Mouse (Mus musculus) forebrain, embryonic 11.5 days (tissue): ENCODE data around the gene Kif18b. TPM values are rescaled to one million over a fixed set of nuclear protein-coding genes. Genes with fewer than 3 reads are reported as not detected.

Source experiments
- ATAC-seq: fragments of 200-750 bp; cut with Nextera tagmentation; replicated peaks from 2 replicates; pipeline ENCODE4 v1.8.0; 2017; ENCODE audit warnings: moderate TSS enrichment; ENCODE audit not compliant: low FRiP score
- DNase-seq: peaks from one replicate; pipeline ENCODE4 v3.0.0-alpha.2; 2017; ENCODE audit warnings: low spot score
- H3K27ac ChIP-seq: fragments of 300-500 bp; sonication (generic); 2 replicates; pipeline ENCODE4 v1.5.1; 2014; ENCODE audit warnings: low read depth, low read length
- H3K27me3 ChIP-seq: fragments of 300-500 bp; sonication (generic); 2 replicates; pipeline ENCODE4 v1.6.1; 2014; ENCODE audit warnings: mild to moderate bottlenecking, low read length, mixed read lengths; ENCODE audit not compliant: control insufficient read depth, insufficient read depth
- H3K36me3 ChIP-seq: fragments of 300-500 bp; sonication (generic); 2 replicates; pipeline ENCODE4 v1.6.1; 2014; ENCODE audit warnings: mild to moderate bottlenecking, low read length, moderate library complexity, mixed read lengths; ENCODE audit not compliant: control insufficient read depth, insufficient read depth
- H3K4me1 ChIP-seq: fragments of 300-500 bp; sonication (generic); replicated peaks from 2 replicates; pipeline ENCODE4 v1.6.1; 2014; ENCODE audit warnings: low read length, mixed read lengths; ENCODE audit not compliant: control insufficient read depth, insufficient read depth
- H3K4me2 ChIP-seq: fragments of 300-500 bp; sonication (generic); 2 replicates; pipeline ENCODE4 v1.6.1; 2014; ENCODE audit warnings: low read depth, mild to moderate bottlenecking, low read length, moderate library complexity, mixed read lengths; ENCODE audit not compliant: severe bottlenecking
- H3K4me3 ChIP-seq: fragments of 300-500 bp; sonication (generic); 2 replicates; pipeline ENCODE4 v1.5.1; 2014; ENCODE audit warnings: low read depth, low read length
- H3K9ac ChIP-seq: fragments of 300-500 bp; sonication (generic); 2 replicates; pipeline ENCODE4 v1.6.1; 2014; ENCODE audit warnings: low read length
- H3K9me3 ChIP-seq: fragments of 300-500 bp; sonication (generic); 2 replicates; pipeline ENCODE4 v1.6.1; 2016; ENCODE audit warnings: low read length, mixed read lengths; ENCODE audit not compliant: control insufficient read depth
- WGBS: fragments of 180-500 bp; shearing (Covaris S2); extraction: QIAGEN DNeasy Blood & Tissue Kit; methylation state at CpG from one replicate; pipeline ENCODE4 v1.1.7; 2014; 5-methylcytosine and 5-hydroxymethylcytosine counted together
- polyA plus RNA-seq: library from polyadenylated mRNA; unstranded; fragments of >200 nt; fragmentation: Nextera tagmentation; extraction: Ambion mirVana; gene quantifications from 2 replicates; pipeline ENCODE4 v1.2.1, GENCODE M21; 2014

Kif18b gene
- polyA plus RNA-seq, 1 experiment from 2014 or later = 13.3 TPM

DNA sequence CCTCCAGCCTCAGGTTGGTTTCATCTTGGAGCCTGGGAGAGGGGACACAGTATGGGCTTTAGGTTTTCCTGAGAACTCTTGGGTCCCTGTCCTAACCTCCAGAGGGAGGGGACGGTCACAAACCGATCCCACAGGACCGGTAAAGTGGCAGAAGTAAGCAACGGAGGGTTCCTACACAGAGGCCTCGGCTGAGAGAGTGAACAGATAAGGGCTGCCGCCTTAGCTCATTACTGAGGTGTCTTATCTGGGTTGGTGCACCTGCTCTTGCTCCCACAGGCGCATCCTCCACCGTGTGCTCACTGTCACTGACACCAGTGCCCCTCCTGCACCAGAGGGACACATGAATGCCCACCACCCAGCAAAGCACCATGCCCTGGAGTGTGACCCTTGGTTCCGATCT, 29.1 kb downstream of the Kif18b start:
- H3K9me3 ChIP-seq = no peaks in the 10 kb centered on the region
- H3K27ac ChIP-seq = no peak overlapping the region
- no peak overlapping the region for H3K4me3 ChIP-seq
- DNase-seq (no peak), ATAC-seq (no peak)
- H3K4me1 ChIP-seq = peaks cover 2% of the 10 kb centered on the region; the same call in 1 of the 2 replicates
- no peak overlapping the region for H3K9ac ChIP-seq
- no peaks in the 10 kb centered on the region for H3K36me3 ChIP-seq
- WGBS = 89% methylated on average over 9 of the region's 9 CpGs
- H3K4me2 ChIP-seq = no peak overlapping the region
- H3K27me3 ChIP-seq = peaks cover 14% of the 10 kb centered on the region; the same call in 1 of the 2 replicates

DNA sequence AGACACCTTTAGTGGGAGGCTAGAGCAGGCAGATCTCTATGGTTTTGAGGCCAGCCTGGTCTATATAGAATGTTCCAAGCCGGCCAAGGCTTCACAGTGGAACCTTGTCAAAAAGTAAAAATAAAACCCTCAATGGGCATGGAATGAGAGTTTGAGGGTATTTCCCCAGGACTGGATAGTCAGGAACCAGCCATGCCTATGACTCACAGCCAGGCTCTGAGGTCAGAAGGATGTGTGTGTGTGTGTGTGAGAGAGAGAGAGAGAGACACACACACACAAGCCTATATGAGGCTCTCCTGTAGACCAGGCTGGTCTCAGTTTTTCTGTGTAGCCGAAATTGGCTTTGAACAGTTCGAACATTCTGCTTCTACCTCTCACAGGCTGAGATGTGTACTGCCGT, 30.2 kb downstream of the Kif18b start:
- H3K36me3 ChIP-seq = no peaks in the 10 kb centered on the region
- peaks cover 2% of the 10 kb centered on the region; the same call in 1 of the 2 replicates for H3K4me1 ChIP-seq
- H3K9ac ChIP-seq = no peak overlapping the region
- H3K4me2 ChIP-seq = no peak overlapping the region
- DNase-seq (no peak), ATAC-seq (no peak)
- H3K4me3 ChIP-seq = no peak overlapping the region
- no peak overlapping the region for H3K27ac ChIP-seq
- H3K9me3 ChIP-seq = no peaks in the 10 kb centered on the region
- peaks cover 14% of the 10 kb centered on the region; the same call in 1 of the 2 replicates for H3K27me3 ChIP-seq
- WGBS = 88% methylated on average over 4 of the region's 4 CpGs

DNA sequence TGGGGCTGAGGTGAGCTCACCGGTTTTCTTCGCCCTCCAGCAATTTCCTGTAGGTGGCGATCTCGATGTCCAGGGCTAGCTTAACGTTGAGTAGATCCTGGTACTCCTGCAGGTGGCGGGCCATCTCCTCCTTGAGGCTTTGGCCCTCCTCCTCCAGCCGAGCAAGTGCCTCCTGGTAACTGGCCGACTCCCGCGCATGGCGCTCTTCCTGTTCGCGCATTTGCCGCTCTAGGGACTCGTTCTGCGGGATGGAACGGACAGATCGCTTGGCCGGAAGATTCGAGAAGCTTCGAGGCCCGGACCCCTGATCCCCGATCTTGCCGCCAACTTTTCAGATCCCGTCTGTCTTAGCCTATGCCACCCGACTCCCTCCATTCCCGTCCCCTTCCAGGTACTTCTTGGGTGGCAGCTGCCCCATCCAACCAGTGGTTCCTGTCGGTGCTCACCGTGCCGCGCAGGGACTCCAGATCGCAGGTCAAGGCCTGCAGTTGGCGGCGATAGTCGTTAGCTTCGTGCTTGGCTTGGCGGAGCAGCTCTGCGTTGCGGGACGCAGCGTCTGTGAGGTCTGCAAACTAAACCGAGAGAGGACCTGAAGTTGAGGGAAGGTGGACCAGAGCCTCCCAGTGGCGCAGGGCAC, 31.8 kb downstream of the Kif18b start:
- Histone ChIP-seq H3K9me3 (no peaks in the 10 kb centered on the region), H3K27me3 (peaks cover 14% of the 10 kb centered on the region; the same call in 1 of the 2 replicates), H3K36me3 (no peaks in the 10 kb centered on the region), H3K4me2 (peak overlapping the region; percentile 52), H3K4me1 (peaks cover 2% of the 10 kb centered on the region; the same call in 1 of the 2 replicates), H3K4me3 (peak overlapping the region; percentile 23; the same call in 1 of the 2 replicates), H3K9ac (peak overlapping the region; percentile 52), H3K27ac (no peak overlapping the region)
- WGBS = 2% methylated on average over 43 of the region's 43 CpGs
- ATAC-seq (peak; percentile 63; the same call in 1 of the 2 replicates), DNase-seq (peak; percentile 81)

- Histone ChIP-seq H3K4me1 (peaks cover 2% of the 10 kb centered on the region; the same call in 1 of the 2 replicates), H3K4me3 (no peak overlapping the region), H3K4me2 (no peak overlapping the region), H3K27ac (no peak overlapping the region), H3K36me3 (no peaks in the 10 kb centered on the region), H3K27me3 (peaks cover 14% of the 10 kb centered on the region; the same call in 1 of the 2 replicates), H3K9ac (no peak overlapping the region), H3K9me3 (no peaks in the 10 kb centered on the region)
- ATAC-seq (no peak), DNase-seq (no peak)
- 69% methylated on average over 5 of the region's 5 CpGs for WGBS
Measured at GRCm38 (mm10) chr11:102890096-102890495, 34.8 kb downstream of the Kif18b start.

GRCm38 (mm10) chr11:102888135-102888534, 36.8 kb downstream of the Kif18b start:
- no peak for DNase-seq
- no peak for ATAC-seq
- WGBS = 73% methylated on average over 3 of the region's 3 CpGs
- H3K27me3 ChIP-seq = peaks cover 4% of the 10 kb centered on the region; the same call in 1 of the 2 replicates
- no peaks in the 10 kb centered on the region for H3K9me3 ChIP-seq
- no peak overlapping the region for H3K27ac ChIP-seq
- no peak overlapping the region for H3K4me2 ChIP-seq
- no peak overlapping the region for H3K4me3 ChIP-seq
- no peaks in the 10 kb centered on the region; the same call in 1 of the 2 replicates for H3K4me1 ChIP-seq
- no peaks in the 10 kb centered on the region for H3K36me3 ChIP-seq
- no peak overlapping the region for H3K9ac ChIP-seq

DNA sequence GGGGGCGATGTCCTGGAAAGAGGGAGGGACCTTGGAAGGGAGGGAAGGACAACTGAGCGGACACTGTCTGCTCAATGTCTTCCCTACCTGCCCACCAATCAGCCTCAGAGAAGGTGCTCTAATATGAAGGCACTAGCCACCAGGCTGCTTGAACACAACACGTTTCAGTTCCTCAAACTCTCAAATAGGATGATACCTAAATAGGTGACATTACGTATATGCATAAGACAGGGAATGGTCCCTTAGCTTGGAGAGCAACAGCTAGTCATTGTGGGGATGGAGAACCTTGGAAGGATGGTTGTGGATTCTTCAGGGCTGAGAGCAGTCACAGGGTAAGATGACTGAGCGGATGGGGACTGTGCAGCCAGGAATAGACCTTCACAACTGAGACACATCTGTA, 37.5 kb downstream of the Kif18b start:
- ATAC-seq (no peak), DNase-seq (no peak)
- Histone ChIP-seq H3K4me3 (no peak overlapping the region), H3K27me3 (no peaks in the 10 kb centered on the region; the same call in 1 of the 2 replicates), H3K9ac (no peak overlapping the region), H3K27ac (no peak overlapping the region), H3K4me1 (no peaks in the 10 kb centered on the region), H3K36me3 (no peaks in the 10 kb centered on the region), H3K9me3 (no peaks in the 10 kb centered on the region), H3K4me2 (no peak overlapping the region)
- 91% methylated on average over 5 of the region's 5 CpGs for WGBS

DNA sequence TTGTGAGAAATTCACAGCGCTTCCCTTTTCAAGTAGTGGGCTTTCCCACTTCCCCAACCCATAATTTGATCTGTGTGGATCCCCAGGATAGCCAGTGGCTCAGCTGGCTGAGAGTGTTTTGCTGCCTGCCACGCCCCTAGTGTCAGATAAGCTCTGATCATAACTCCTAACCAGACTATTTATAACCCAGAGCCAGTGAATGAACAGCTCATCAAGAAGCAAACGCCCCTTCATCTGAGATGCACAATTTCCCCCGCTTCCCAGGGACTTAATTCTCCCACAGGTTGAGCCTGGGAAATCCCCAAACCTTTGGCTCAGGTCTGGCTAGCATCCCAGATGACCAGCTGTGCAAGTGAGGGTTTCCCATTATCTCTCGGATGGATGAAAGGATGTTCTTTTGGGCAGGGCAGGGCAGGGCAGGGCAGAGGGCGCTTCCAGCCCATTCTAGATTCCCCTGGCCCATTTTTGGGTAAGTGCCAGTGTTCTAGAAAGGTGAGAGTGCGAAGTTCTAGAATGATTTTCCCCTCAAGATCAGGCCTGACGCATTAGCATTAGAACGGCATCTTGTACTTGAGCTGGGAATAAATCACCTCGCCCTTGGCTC, 40.2 kb downstream of the Kif18b start, which contains the start of gene Fam187a:
TSS of gene Fam187a (plus strand) at position 554 of the 604 bp plus-strand sequence.
- WGBS = 67% methylated on average over 10 of the region's 10 CpGs
- Histone ChIP-seq H3K36me3 (no peaks in the 10 kb centered on the region), H3K27ac (no peak within 1 kb of the TSS), H3K27me3 (no peaks in the 10 kb centered on the region), H3K9ac (no peak within 1 kb of the TSS), H3K9me3 (no peaks in the 10 kb centered on the region), H3K4me3 (no peak within 1 kb of the TSS), H3K4me1 (peaks cover 6% of the 10 kb centered on the region; the same call in 1 of the 2 replicates), H3K4me2 (no peak within 1 kb of the TSS)
- no peak for ATAC-seq
- no peak for DNase-seq

GRCm38 (mm10) chr11:102881314-102882198, 43.4 kb downstream of the Kif18b start:
- Histone ChIP-seq H3K4me2 (peak overlapping the region; percentile 88), H3K27me3 (no peaks in the 10 kb centered on the region), H3K9ac (peak overlapping the region; percentile 88), H3K4me3 (peak overlapping the region; percentile 80), H3K4me1 (peaks cover 12% of the 10 kb centered on the region), H3K27ac (peak overlapping the region; percentile 79; the same call in 1 of the 2 replicates), H3K36me3 (peaks cover 2% of the 10 kb centered on the region; the same call in 1 of the 2 replicates), H3K9me3 (no peaks in the 10 kb centered on the region)
- no peak; the same call in 1 of the 2 replicates for ATAC-seq
- no peak for DNase-seq
- 17% methylated on average over 13 of the region's 13 CpGs for WGBS
